Mouse (Mus musculus): ENCODE data around the gene Rassf8. TPM values are rescaled to one million over a fixed set of nuclear protein-coding genes. Genes with fewer than 3 reads are reported as not detected.

The Rassf8 gene
- polyA plus RNA-seq, 1 experiment from 2014 or later, result 4.5 TPM

DNA sequence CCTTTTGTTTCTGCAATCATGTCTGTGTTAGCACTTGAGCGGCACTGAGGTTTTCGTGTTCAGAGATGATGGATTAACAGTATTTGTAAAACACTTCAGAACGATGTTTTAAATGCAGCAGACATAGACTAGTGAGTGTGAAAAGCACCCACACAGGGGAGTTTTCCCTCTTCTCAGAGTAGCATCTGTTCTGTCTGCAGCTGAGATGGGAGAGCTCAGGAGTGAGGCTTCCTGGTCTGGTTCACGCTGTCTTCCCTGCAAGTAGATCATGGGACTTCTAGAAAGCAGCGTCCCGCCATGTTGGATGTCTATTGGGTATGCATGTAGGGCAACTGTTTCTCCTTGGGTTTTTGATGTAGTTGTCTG lies 10.1 kb downstream of the Rassf8 start:
- Histone ChIP-seq H3K27ac (ENCODE audit: low read depth, low read length) (no peak overlapping the region), H3K9me3 (ENCODE audit: control insufficient read depth, low read length) (no peaks in the 10 kb centered on the region)
- 78% methylated on average over 6 of the region's 6 CpGs for WGBS

DNA sequence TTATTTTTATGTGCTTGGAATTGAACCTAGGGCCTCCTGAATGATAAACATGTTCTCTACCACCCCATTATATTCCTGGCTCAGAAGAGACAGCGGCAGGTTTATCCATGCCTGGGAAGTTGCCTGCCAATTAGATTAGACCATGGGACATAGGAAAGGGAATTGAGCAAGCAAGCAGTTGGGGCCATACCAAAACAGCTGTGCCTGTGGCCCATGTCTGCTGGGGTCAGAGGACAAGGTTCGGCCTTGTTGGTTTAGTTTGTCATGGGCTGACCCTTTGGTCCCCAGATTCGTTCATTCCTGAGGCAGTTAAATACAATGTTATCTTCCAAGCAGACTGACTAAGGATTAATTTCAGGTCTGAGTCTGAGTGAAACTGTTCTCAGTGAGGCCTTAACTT lies 10.8 kb downstream of the Rassf8 start:
- no peak for DNase-seq (ENCODE audit: low spot score)
- 66% methylated on average over 3 of the region's 3 CpGs for WGBS
- no peak for ATAC-seq (ENCODE audit: insufficient read depth, low FRiP score, low TSS enrichment)

More for the DNA sequence above, 10.1 kb downstream of the Rassf8 start:
- Histone ChIP-seq H3K27me3 (ENCODE audit: control insufficient read depth, insufficient read depth, low read length) (no peaks in the 10 kb centered on the region), H3K36me3 (ENCODE audit: control insufficient read depth, insufficient read depth, low read length) (no peaks in the 10 kb centered on the region), H3K4me3 (ENCODE audit: low read depth, low read length) (no peak overlapping the region), H3K4me2 (ENCODE audit: low read depth) (no peak overlapping the region), H3K9ac (ENCODE audit: low read length) (no peak overlapping the region), H3K4me1 (ENCODE audit: control insufficient read depth, insufficient read depth, low read length) (no peaks in the 10 kb centered on the region)
- DNase-seq (ENCODE audit: low spot score) (no peak), ATAC-seq (ENCODE audit: insufficient read depth, low FRiP score, low TSS enrichment) (no peak)

DNA sequence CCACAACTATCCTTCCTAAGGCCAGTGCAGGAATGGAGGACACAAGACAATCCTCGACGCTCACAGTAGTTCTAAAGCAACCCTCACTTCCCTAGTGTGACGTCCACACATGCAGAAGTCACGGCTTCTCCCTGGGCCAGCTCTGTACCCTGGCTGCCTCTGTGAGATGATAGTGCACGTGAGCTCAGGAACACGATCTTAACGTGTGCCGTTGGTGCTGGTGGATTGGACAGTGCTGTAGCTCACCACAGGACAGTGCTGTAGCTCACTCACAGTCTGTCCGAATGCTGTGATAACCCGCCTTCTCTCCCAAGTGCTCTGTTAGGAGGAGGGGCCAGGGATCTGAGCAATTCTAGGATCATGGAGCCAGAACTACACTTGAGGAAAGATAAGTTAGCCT lies 12.1 kb downstream of the Rassf8 start:
- H3K27me3 ChIP-seq (ENCODE audit: control insufficient read depth, insufficient read depth, low read length), result no peaks in the 10 kb centered on the region
- H3K4me2 ChIP-seq (ENCODE audit: low read depth), result no peak overlapping the region
- no peak for ATAC-seq (ENCODE audit: insufficient read depth, low FRiP score, low TSS enrichment)
- no peak overlapping the region for H3K9ac ChIP-seq (ENCODE audit: low read length)
- no peaks in the 10 kb centered on the region for H3K9me3 ChIP-seq (ENCODE audit: control insufficient read depth, low read length)
- H3K27ac ChIP-seq (ENCODE audit: low read depth, low read length), result no peak overlapping the region
- WGBS, result 78% methylated on average over 10 of the region's 10 CpGs
- H3K36me3 ChIP-seq (ENCODE audit: control insufficient read depth, insufficient read depth, low read length), result no peaks in the 10 kb centered on the region
- no peak overlapping the region for H3K4me3 ChIP-seq (ENCODE audit: low read depth, low read length)
- no peak for DNase-seq (ENCODE audit: low spot score)
- H3K4me1 ChIP-seq (ENCODE audit: control insufficient read depth, insufficient read depth, low read length), result no peaks in the 10 kb centered on the region

More for the DNA sequence above, 10.8 kb downstream of the Rassf8 start:
- no peak overlapping the region for H3K4me2 ChIP-seq (ENCODE audit: low read depth)
- H3K9me3 ChIP-seq (ENCODE audit: control insufficient read depth, low read length), result no peaks in the 10 kb centered on the region
- no peak overlapping the region for H3K4me3 ChIP-seq (ENCODE audit: low read depth, low read length)
- no peak overlapping the region for H3K27ac ChIP-seq (ENCODE audit: low read depth, low read length)
- H3K36me3 ChIP-seq (ENCODE audit: control insufficient read depth, insufficient read depth, low read length), result no peaks in the 10 kb centered on the region
- no peak overlapping the region for H3K9ac ChIP-seq (ENCODE audit: low read length)
- no peaks in the 10 kb centered on the region for H3K27me3 ChIP-seq (ENCODE audit: control insufficient read depth, insufficient read depth, low read length)
- H3K4me1 ChIP-seq (ENCODE audit: control insufficient read depth, insufficient read depth, low read length), result no peaks in the 10 kb centered on the region

DNA sequence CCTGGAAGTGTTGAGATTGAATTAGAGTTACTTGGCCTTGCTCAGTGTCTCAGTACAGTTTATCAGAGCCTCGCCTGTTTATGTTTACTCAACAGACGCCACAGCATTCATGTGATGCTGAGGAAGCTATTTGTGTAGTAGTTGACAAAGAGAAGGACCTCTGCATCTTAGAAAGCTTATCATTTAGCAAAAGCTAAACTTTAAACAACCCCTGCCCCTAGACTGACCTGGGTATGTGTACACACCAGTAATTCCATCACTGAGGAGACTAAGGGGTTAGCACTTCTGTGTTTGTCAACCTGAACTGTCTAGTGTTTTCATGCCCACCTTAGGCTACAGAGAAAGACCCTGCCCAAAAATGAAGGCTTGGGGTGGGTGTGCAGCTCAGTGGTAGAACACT lies 12.9 kb downstream of the Rassf8 start:
- H3K9ac ChIP-seq (ENCODE audit: low read length), result no peak overlapping the region
- no peaks in the 10 kb centered on the region for H3K36me3 ChIP-seq (ENCODE audit: control insufficient read depth, insufficient read depth, low read length)
- no peaks in the 10 kb centered on the region for H3K27me3 ChIP-seq (ENCODE audit: control insufficient read depth, insufficient read depth, low read length)
- H3K4me2 ChIP-seq (ENCODE audit: low read depth), result no peak overlapping the region
- H3K9me3 ChIP-seq (ENCODE audit: control insufficient read depth, low read length), result no peaks in the 10 kb centered on the region
- H3K27ac ChIP-seq (ENCODE audit: low read depth, low read length), result no peak overlapping the region
- H3K4me3 ChIP-seq (ENCODE audit: low read depth, low read length), result no peak overlapping the region
- DNase-seq (ENCODE audit: low spot score) (no peak), ATAC-seq (ENCODE audit: insufficient read depth, low FRiP score, low TSS enrichment) (no peak)
- 85% methylated on average over 2 of the region's 2 CpGs for WGBS
- H3K4me1 ChIP-seq (ENCODE audit: control insufficient read depth, insufficient read depth, low read length), result no peaks in the 10 kb centered on the region

GRCm38 (mm10) chr6:145760246-145761016 lies 13.9 kb downstream of the Rassf8 start:
- no peak overlapping the region for H3K4me3 ChIP-seq (ENCODE audit: low read depth, low read length)
- H3K9me3 ChIP-seq (ENCODE audit: control insufficient read depth, low read length), result no peaks in the 10 kb centered on the region
- H3K4me1 ChIP-seq (ENCODE audit: control insufficient read depth, insufficient read depth, low read length), result no peaks in the 10 kb centered on the region
- H3K9ac ChIP-seq (ENCODE audit: low read length), result no peak overlapping the region
- ATAC-seq (ENCODE audit: insufficient read depth, low FRiP score, low TSS enrichment), result no peak
- WGBS, result 80% methylated on average over 4 of the region's 4 CpGs
- H3K36me3 ChIP-seq (ENCODE audit: control insufficient read depth, insufficient read depth, low read length), result no peaks in the 10 kb centered on the region
- H3K27me3 ChIP-seq (ENCODE audit: control insufficient read depth, insufficient read depth, low read length), result no peaks in the 10 kb centered on the region
- no peak overlapping the region for H3K27ac ChIP-seq (ENCODE audit: low read depth, low read length)
- DNase-seq (ENCODE audit: low spot score), result no peak
- no peak overlapping the region for H3K4me2 ChIP-seq (ENCODE audit: low read depth)

- WGBS, result 77% methylated on average over 3 of the region's 3 CpGs
- ATAC-seq (ENCODE audit: insufficient read depth, low FRiP score, low TSS enrichment), result no peak
- DNase-seq (ENCODE audit: low spot score), result no peak
- Histone ChIP-seq H3K9me3 (ENCODE audit: control insufficient read depth, low read length) (no peaks in the 10 kb centered on the region), H3K4me3 (ENCODE audit: low read depth, low read length) (no peak overlapping the region), H3K27me3 (ENCODE audit: control insufficient read depth, insufficient read depth, low read length) (no peaks in the 10 kb centered on the region), H3K36me3 (ENCODE audit: control insufficient read depth, insufficient read depth, low read length) (no peaks in the 10 kb centered on the region), H3K27ac (ENCODE audit: low read depth, low read length) (no peak overlapping the region), H3K4me2 (ENCODE audit: low read depth) (no peak overlapping the region), H3K4me1 (ENCODE audit: control insufficient read depth, insufficient read depth, low read length) (no peaks in the 10 kb centered on the region), H3K9ac (ENCODE audit: low read length) (no peak overlapping the region)
Measured at GRCm38 (mm10) chr6:145761151-145761935, 14.8 kb downstream of the Rassf8 start.

GRCm38 (mm10) chr6:145762016-145762415 lies 15.5 kb downstream of the Rassf8 start:
- Histone ChIP-seq H3K9ac (ENCODE audit: low read length) (no peak overlapping the region), H3K36me3 (ENCODE audit: control insufficient read depth, insufficient read depth, low read length) (no peaks in the 10 kb centered on the region), H3K9me3 (ENCODE audit: control insufficient read depth, low read length) (no peaks in the 10 kb centered on the region), H3K27me3 (ENCODE audit: control insufficient read depth, insufficient read depth, low read length) (no peaks in the 10 kb centered on the region), H3K4me2 (ENCODE audit: low read depth) (no peak overlapping the region), H3K4me3 (ENCODE audit: low read depth, low read length) (no peak overlapping the region), H3K4me1 (ENCODE audit: control insufficient read depth, insufficient read depth, low read length) (no peaks in the 10 kb centered on the region), H3K27ac (ENCODE audit: low read depth, low read length) (no peak overlapping the region)
- 92% methylated on average over 3 of the region's 3 CpGs for WGBS
- DNase-seq (ENCODE audit: low spot score) (no peak), ATAC-seq (ENCODE audit: insufficient read depth, low FRiP score, low TSS enrichment) (no peak)

- Histone ChIP-seq H3K4me1 (ENCODE audit: control insufficient read depth, insufficient read depth, low read length) (no peaks in the 10 kb centered on the region), H3K9ac (ENCODE audit: low read length) (no peak overlapping the region), H3K9me3 (ENCODE audit: control insufficient read depth, low read length) (no peaks in the 10 kb centered on the region), H3K4me3 (ENCODE audit: low read depth, low read length) (no peak overlapping the region), H3K36me3 (ENCODE audit: control insufficient read depth, insufficient read depth, low read length) (no peaks in the 10 kb centered on the region), H3K27ac (ENCODE audit: low read depth, low read length) (no peak overlapping the region), H3K4me2 (ENCODE audit: low read depth) (no peak overlapping the region), H3K27me3 (ENCODE audit: control insufficient read depth, insufficient read depth, low read length) (no peaks in the 10 kb centered on the region)
- ATAC-seq (ENCODE audit: insufficient read depth, low FRiP score, low TSS enrichment) (no peak), DNase-seq (ENCODE audit: low spot score) (no peak)
- 90% methylated on average over 4 of the region's 4 CpGs for WGBS
Measured at GRCm38 (mm10) chr6:145763051-145763450, 16.5 kb downstream of the Rassf8 start.

DNA sequence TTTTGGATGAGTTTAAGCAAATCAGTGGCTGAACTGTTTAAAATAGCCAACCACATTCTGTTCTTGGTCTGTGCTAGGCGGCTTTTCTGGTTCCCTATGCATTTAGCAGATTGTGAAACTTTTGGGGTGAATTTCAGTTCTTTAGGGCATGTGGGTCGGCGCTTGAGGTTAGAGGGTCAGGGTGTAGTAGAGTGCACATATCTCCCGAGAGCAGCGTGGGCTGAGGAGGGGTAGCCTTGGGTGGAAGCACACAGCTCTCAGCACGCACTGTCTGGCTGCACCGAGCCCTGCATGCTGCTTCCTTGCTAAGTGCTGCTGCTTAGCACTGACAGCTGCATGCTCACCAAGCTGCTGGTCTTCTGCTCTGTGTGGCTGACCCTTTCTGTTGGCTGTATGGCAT lies 18.5 kb downstream of the Rassf8 start:
- no peaks in the 10 kb centered on the region for H3K9me3 ChIP-seq (ENCODE audit: control insufficient read depth, low read length)
- 73% methylated on average over 7 of the region's 7 CpGs for WGBS
- DNase-seq (ENCODE audit: low spot score), result no peak

More for the DNA sequence above, 18.5 kb downstream of the Rassf8 start:
- H3K36me3 ChIP-seq (ENCODE audit: control insufficient read depth, insufficient read depth, low read length), result no peaks in the 10 kb centered on the region
- no peak for ATAC-seq (ENCODE audit: insufficient read depth, low FRiP score, low TSS enrichment)
- no peak overlapping the region for H3K4me3 ChIP-seq (ENCODE audit: low read depth, low read length)
- no peak overlapping the region for H3K27ac ChIP-seq (ENCODE audit: low read depth, low read length)
- no peaks in the 10 kb centered on the region for H3K4me1 ChIP-seq (ENCODE audit: control insufficient read depth, insufficient read depth, low read length)
- no peaks in the 10 kb centered on the region for H3K27me3 ChIP-seq (ENCODE audit: control insufficient read depth, insufficient read depth, low read length)
- H3K9ac ChIP-seq (ENCODE audit: low read length), result no peak overlapping the region
- H3K4me2 ChIP-seq (ENCODE audit: low read depth), result no peak overlapping the region

All from neural tube, embryonic 11.5 days (tissue).